Mouse (Mus musculus) liver, postnatal 0 days (tissue): ENCODE data around the gene Clk2.

Experiments
- CTCF ChIP-seq: sonication (generic); IDR thresholded peaks from 2 replicates; pipeline ENCODE4 v1.5.1; 2016; ENCODE audit warnings: antibody characterized with exemption, low read depth
- EP300 ChIP-seq: IDR thresholded peaks from 2 replicates; pipeline ENCODE4 v1.6.1; 2016; ENCODE audit warnings: antibody characterized with exemption, low read depth, mild to moderate bottlenecking

GRCm38 (mm10) chr3:89183959-89184315 lies 19.3 kb downstream of the Clk2 start:
- TF ChIP-seq EP300 (no peak), CTCF (no peak)
